Mouse (Mus musculus): Measurements from ENCODE around the gene Gpbp1. TPM values are rescaled to one million over a fixed set of nuclear protein-coding genes. Genes with fewer than 3 reads are reported as not detected.

Gpbp1 gene
- polyA plus RNA-seq, 1 experiment from 2014 or later: 107 TPM

GRCm38 (mm10) chr13:111391426-111391825 is 98.5 kb downstream of the Gpbp1 start:
- no peaks in the 10 kb centered on the region for H3K36me3 ChIP-seq (ENCODE audit: control insufficient read depth, insufficient read depth)
- WGBS: 93% methylated on average over 5 of the region's 5 CpGs
- H3K4me1 ChIP-seq (replicated peaks; ENCODE audit: control insufficient read depth, insufficient read depth, low read length): no peaks in the 10 kb centered on the region
- ATAC-seq: no peak
- no peak overlapping the region for H3K9ac ChIP-seq (replicated peaks; ENCODE audit: low read depth, low read length)
- H3K27ac ChIP-seq (ENCODE audit: low read length): no peak overlapping the region
- no peak overlapping the region for H3K4me3 ChIP-seq (replicated peaks; ENCODE audit: low read length)
- H3K9me3 ChIP-seq (ENCODE audit: control insufficient read depth, low read length): no peaks in the 10 kb centered on the region
- H3K27me3 ChIP-seq (replicated peaks; ENCODE audit: control insufficient read depth, insufficient read depth, low read length): no peaks in the 10 kb centered on the region
- H3K4me2 ChIP-seq (ENCODE audit: low read length): no peak overlapping the region

GRCm38 (mm10) chr13:111391011-111391410 is 98.9 kb downstream of the Gpbp1 start:
- H3K27ac ChIP-seq (ENCODE audit: low read length): no peak overlapping the region
- 70% methylated on average over 1 of the region's 1 CpGs for WGBS
- H3K27me3 ChIP-seq (replicated peaks; ENCODE audit: control insufficient read depth, insufficient read depth, low read length): no peaks in the 10 kb centered on the region
- H3K4me2 ChIP-seq (ENCODE audit: low read length): no peak overlapping the region
- ATAC-seq: no peak
- H3K9ac ChIP-seq (replicated peaks; ENCODE audit: low read depth, low read length): no peak overlapping the region
- H3K9me3 ChIP-seq (ENCODE audit: control insufficient read depth, low read length): no peaks in the 10 kb centered on the region
- no peaks in the 10 kb centered on the region for H3K4me1 ChIP-seq (replicated peaks; ENCODE audit: control insufficient read depth, insufficient read depth, low read length)
- H3K36me3 ChIP-seq (ENCODE audit: control insufficient read depth, insufficient read depth): no peaks in the 10 kb centered on the region
- H3K4me3 ChIP-seq (replicated peaks; ENCODE audit: low read length): no peak overlapping the region

DNA sequence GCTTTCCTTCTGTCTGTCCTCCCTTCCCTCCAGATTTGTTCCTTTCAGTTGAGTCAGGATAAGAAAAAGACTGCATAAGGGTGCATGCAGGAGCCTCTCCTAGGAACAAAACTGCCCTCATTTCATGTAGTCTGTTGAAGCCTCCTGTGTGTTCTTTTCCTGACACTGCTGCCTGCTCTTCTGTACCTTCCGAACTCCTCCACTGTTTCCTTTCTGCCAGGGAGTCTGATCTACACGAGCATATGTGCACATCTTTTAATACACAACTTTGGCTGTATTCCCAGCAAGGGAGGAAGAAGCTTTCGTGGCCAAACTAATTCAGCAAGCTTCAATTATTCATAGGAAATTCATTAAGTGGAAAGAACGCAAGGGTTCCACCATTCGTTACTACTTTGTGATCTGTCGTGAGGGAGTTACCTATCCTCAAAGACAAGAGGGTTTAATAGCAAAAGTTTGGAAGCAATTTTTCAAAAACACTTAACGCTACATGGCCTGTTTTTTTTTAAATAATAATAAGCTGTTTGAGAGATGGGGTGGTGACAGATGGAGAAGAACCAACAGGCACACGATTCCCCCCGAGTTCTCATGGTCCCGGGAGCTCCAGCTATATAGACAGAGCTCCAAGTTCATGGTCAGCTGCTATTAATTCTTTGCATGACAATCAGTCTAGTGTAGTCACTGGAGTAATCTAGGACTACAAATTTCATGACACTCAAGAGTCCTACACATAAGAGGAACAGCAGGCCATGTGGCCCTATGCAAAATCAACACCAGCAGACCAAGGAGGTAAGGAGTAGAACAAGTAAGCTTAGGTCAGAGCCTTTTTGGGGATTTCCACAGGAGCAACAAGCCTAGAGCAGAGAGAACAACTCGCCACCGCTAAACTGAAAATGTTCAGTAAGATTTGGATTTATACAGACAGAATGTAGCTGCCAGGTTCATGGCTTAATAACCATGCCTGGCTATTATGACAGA is 105.6 kb downstream of the Gpbp1 start:
- Histone ChIP-seq H3K4me3 (replicated peaks; ENCODE audit: low read length) (no peak overlapping the region), H3K4me1 (replicated peaks; ENCODE audit: control insufficient read depth, insufficient read depth, low read length) (no peaks in the 10 kb centered on the region), H3K9ac (replicated peaks; ENCODE audit: low read depth, low read length) (no peak overlapping the region), H3K36me3 (ENCODE audit: control insufficient read depth, insufficient read depth) (no peaks in the 10 kb centered on the region), H3K4me2 (ENCODE audit: low read length) (no peak overlapping the region), H3K27ac (ENCODE audit: low read length) (no peak overlapping the region), H3K27me3 (replicated peaks; ENCODE audit: control insufficient read depth, insufficient read depth, low read length) (no peaks in the 10 kb centered on the region), H3K9me3 (ENCODE audit: control insufficient read depth, low read length) (no peaks in the 10 kb centered on the region)
- ATAC-seq: peak; percentile 57; the same call in 1 of the 2 replicates
- WGBS: 53% methylated on average over 12 of the region's 12 CpGs

Other genes with a start within 250 kb of the Gpbp1 start
- gene Actbl2, start 235.1 kb downstream of the Gpbp1 start, polyA plus RNA-seq (2015; fragmentation: Nextera tagmentation; extraction: Ambion mirVana): not detected in 2 replicates
- not detected in 2 replicates for gene Gm49496, start 59.8 kb upstream of the Gpbp1 start, polyA plus RNA-seq (2015; fragmentation: Nextera tagmentation; extraction: Ambion mirVana)
- not detected in 2 replicates for gene Gm10198, start 102.7 kb upstream of the Gpbp1 start, polyA plus RNA-seq (2015; fragmentation: Nextera tagmentation; extraction: Ambion mirVana)
- gene Mier3, start 190.9 kb upstream of the Gpbp1 start, polyA plus RNA-seq (2015; fragmentation: Nextera tagmentation; extraction: Ambion mirVana): 21.1 and 24.4 TPM in 2 replicates